Mouse (Mus musculus) megakaryocyte, embryonic 14.5 days (primary cell): ENCODE results near the gene 1700003E16Rik.

ENCODE experiments used
- FLI1 ChIP-seq: IDR thresholded peaks from 2 replicates; pipeline ENCODE4 v1.6.1; 2012; ENCODE audit warnings: low read length, inconsistent platforms, mixed read lengths
- GATA1 ChIP-seq: IDR thresholded peaks from 3 replicates; pipeline ENCODE4 v1.6.1; 2012; ENCODE audit warnings: mixed read lengths, low read length, inconsistent platforms, borderline replicate concordance

DNA sequence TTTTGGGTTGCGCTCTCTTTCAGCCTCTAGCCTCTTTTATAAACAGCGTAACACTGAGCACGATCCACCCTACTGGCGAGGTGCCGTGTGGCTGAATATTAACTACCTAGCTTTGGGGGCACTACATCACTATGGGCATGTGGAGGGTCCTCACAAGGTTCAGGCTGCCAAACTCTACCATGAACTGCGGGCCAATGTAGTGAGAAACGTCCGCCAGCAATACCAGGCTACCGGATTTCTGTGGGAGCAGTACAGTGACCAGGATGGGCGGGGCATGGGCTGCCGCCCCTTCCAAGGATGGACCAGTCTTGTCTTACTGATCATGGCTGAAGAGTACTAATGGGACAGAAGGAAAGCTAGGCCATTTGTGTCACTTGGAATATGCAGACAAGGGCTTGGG is 37.8 kb upstream of the 1700003E16Rik start:
- TF ChIP-seq GATA1 (no peak), FLI1 (no peak)
